Mouse (Mus musculus) layer of hippocampus, adult 11-12 months (tissue): ENCODE data around the gene 1700029I15Rik.
A peak's percentile ranks its signal among the peaks of the same experiment; 100 is the strongest.
"Not testable (repeated sequence)": the region's sequence is repeated elsewhere in the genome, so short reads cannot be mapped to it uniquely, and the experiment has no call there.

Experiments
- DNase-seq: peaks from one replicate; pipeline ENCODE4 v3.0.0; 2022; ENCODE audit warnings: low spot score

1700029I15Rik gene

GRCm38 (mm10) chr2:92392318-92393264 is 10.3 kb downstream of the 1700029I15Rik start:
- no peak for DNase-seq

GRCm38 (mm10) chr2:92395535-92395934 is 13.2 kb downstream of the 1700029I15Rik start:
- no peak for DNase-seq

- no peak for DNase-seq
Measured at GRCm38 (mm10) chr2:92397436-92397835, 15.1 kb downstream of the 1700029I15Rik start.

- not testable (repeated sequence) for DNase-seq
Measured at GRCm38 (mm10) chr2:92399877-92400276, 17.5 kb downstream of the 1700029I15Rik start.

GRCm38 (mm10) chr2:92400682-92401081 is 18.3 kb downstream of the 1700029I15Rik start:
- DNase-seq = no peak

- no peak for DNase-seq
Measured at GRCm38 (mm10) chr2:92401091-92401561, 18.8 kb downstream of the 1700029I15Rik start, which contains the start of gene Mapk8ip1. Mapk8ip1 (minus strand) TSS chr2:92401263.

GRCm38 (mm10) chr2:92402591-92403326 is 20.4 kb downstream of the 1700029I15Rik start:
- DNase-seq = no peak

- no peak for DNase-seq
Measured at GRCm38 (mm10) chr2:92403776-92404319, 21.5 kb downstream of the 1700029I15Rik start.

GRCm38 (mm10) chr2:92404737-92405136 is 22.4 kb downstream of the 1700029I15Rik start:
- DNase-seq = no peak

- DNase-seq = no peak
Measured at GRCm38 (mm10) chr2:92405687-92406086, 23.3 kb downstream of the 1700029I15Rik start.

GRCm38 (mm10) chr2:92408309-92409045 is 26.1 kb downstream of the 1700029I15Rik start:
- no peak for DNase-seq

GRCm38 (mm10) chr2:92411705-92412104 is 29.4 kb downstream of the 1700029I15Rik start:
- DNase-seq = no peak

GRCm38 (mm10) chr2:92421723-92422387 is 39.5 kb downstream of the 1700029I15Rik start:
- no peak for DNase-seq

- DNase-seq = no peak
Measured at GRCm38 (mm10) chr2:92422388-92423135, 40.2 kb downstream of the 1700029I15Rik start.

- DNase-seq = no peak
Measured at GRCm38 (mm10) chr2:92423156-92423555, 40.8 kb downstream of the 1700029I15Rik start.

GRCm38 (mm10) chr2:92423702-92424461 is 41.5 kb downstream of the 1700029I15Rik start:
- peak; percentile 89 for DNase-seq

- DNase-seq = no peak
Measured at GRCm38 (mm10) chr2:92424462-92425308, 42.3 kb downstream of the 1700029I15Rik start.

- DNase-seq = no peak
Measured at GRCm38 (mm10) chr2:92425366-92425765, 43.0 kb downstream of the 1700029I15Rik start.

GRCm38 (mm10) chr2:92426426-92426825 is 44.1 kb downstream of the 1700029I15Rik start:
- no peak for DNase-seq
